Mouse (Mus musculus) CH12.LX (cell line): Measurements from ENCODE around the gene Zswim8.

ENCODE experiments used
- CTCF ChIP-seq, 2 experiments: IDR thresholded peaks in 1 of 2; conservative IDR thresholded peaks in 1 of 2; 2 replicates each; pipeline ENCODE4 v1.5.1; 2011 to 2012; ENCODE audit warnings: low read depth in 2 of 2, low read length in 2 of 2, improper control_type of control experiment in 1 of 2, inconsistent platforms in 1 of 2, mild to moderate bottlenecking in 1 of 2, moderate library complexity in 1 of 2
- E2F4 ChIP-seq: IDR thresholded peaks from 2 replicates; pipeline ENCODE4 v1.6.1; 2011; ENCODE audit warnings: low read depth, low read length, improper control_type of control experiment; ENCODE audit not compliant: insufficient replicate concordance
- JUN ChIP-seq: IDR thresholded peaks from 2 replicates; pipeline ENCODE4 v1.6.1; 2011; ENCODE audit warnings: low read depth, mild to moderate bottlenecking, low read length, improper control_type of control experiment, moderate library complexity; ENCODE audit not compliant: insufficient read depth
- MAFK ChIP-seq: IDR thresholded peaks from 2 replicates; pipeline ENCODE4 v1.6.1; 2011; ENCODE audit warnings: low read length, improper control_type of control experiment; ENCODE audit not compliant: insufficient replicate concordance
- MAX ChIP-seq: IDR thresholded peaks from 2 replicates; pipeline ENCODE4 v1.6.1; 2011; ENCODE audit warnings: low read length, improper control_type of control experiment
- MYC ChIP-seq: IDR thresholded peaks from 2 replicates; pipeline ENCODE4 v1.6.1; 2011; ENCODE audit warnings: low read depth, mild to moderate bottlenecking, improper control_type of control experiment, low read length
- POLR2A ChIP-seq: IDR thresholded peaks from 2 replicates; pipeline ENCODE4 v1.6.1; 2011; ENCODE audit warnings: low read depth, mild to moderate bottlenecking, improper control_type of control experiment, low read length
- POLR2AphosphoS2 ChIP-seq: IDR thresholded peaks from 2 replicates; pipeline ENCODE4 v1.6.1; 2011; ENCODE audit warnings: low read depth, low read length, improper control_type of control experiment
- TCF12 ChIP-seq: IDR thresholded peaks from 2 replicates; pipeline ENCODE4 v1.6.1; 2014; ENCODE audit warnings: low read depth, mild to moderate bottlenecking, inconsistent platforms, low read length, improper control_type of control experiment
- USF1 ChIP-seq: IDR thresholded peaks from 2 replicates; pipeline ENCODE4 v1.6.1; 2014; ENCODE audit warnings: low read depth, mild to moderate bottlenecking, inconsistent platforms, low read length, improper control_type of control experiment
- ZC3H11A ChIP-seq: IDR thresholded peaks from 2 replicates; pipeline ENCODE4 v1.6.1; 2012; ENCODE audit warnings: low read depth, mild to moderate bottlenecking, inconsistent platforms, low read length, improper control_type of control experiment

GRCm38 (mm10) chr14:20721371-20721770 is 14.0 kb downstream of the Zswim8 start:
- TF ChIP-seq CTCF (conservative IDR thresholded peaks at IDR 0.05 in 1 of 2, IDR thresholded peaks at IDR 0.05 in 1 of 2; ENCODE audit: low read depth in 2 of 2, low read length in 2 of 2) (no peak), TCF12 (no peak), POLR2AphosphoS2 (no peak), POLR2A (no peak), JUN (no peak), MAFK (no peak), MYC (no peak), USF1 (no peak), E2F4 (no peak), ZC3H11A (no peak), MAX (no peak)
